Mouse (Mus musculus) lung, embryonic 16.5 days (tissue): ENCODE data around the gene Ovch2. TPM values are rescaled to one million over a fixed set of nuclear protein-coding genes. Genes with fewer than 3 reads are reported as not detected.

ENCODE experiments used
- polyA plus RNA-seq: library from polyadenylated mRNA; unstranded; fragments of >200 nt; fragmentation: Nextera tagmentation; extraction: Ambion mirVana; gene quantifications from 2 replicates; pipeline ENCODE4 v1.2.1, GENCODE M21; 2015

The Ovch2 gene
- polyA plus RNA-seq, 1 experiment from 2014 or later, result not detected

Other genes starting within 250 kb of the Ovch2 start
- 15.6 and 16.6 TPM in 2 replicates for gene Olfml1, start 233.8 kb downstream of the Ovch2 start, polyA plus RNA-seq
- 9.2 and 9.7 TPM in 2 replicates for gene Ppfibp2, start 206.0 kb downstream of the Ovch2 start, polyA plus RNA-seq
- gene 5330417H12Rik, start 176.0 kb downstream of the Ovch2 start, polyA plus RNA-seq, result not detected in 2 replicates
- 0.08 and 0.28 TPM in 2 replicates for gene Cyb5r2, start 43.2 kb downstream of the Ovch2 start, polyA plus RNA-seq
- not detected in 2 replicates for gene Olfr467, start 11.1 kb upstream of the Ovch2 start, polyA plus RNA-seq
- gene Olfr469, start 24.3 kb upstream of the Ovch2 start, polyA plus RNA-seq, result not detected in 2 replicates
- not detected in 2 replicates for gene Olfr470, start 46.3 kb upstream of the Ovch2 start, polyA plus RNA-seq
- not detected in 2 replicates for gene Olfr472, start 96.7 kb upstream of the Ovch2 start, polyA plus RNA-seq
- gene Olfr473, start 129.2 kb upstream of the Ovch2 start, polyA plus RNA-seq, result not detected in 2 replicates
- gene Olfr474, start 153.4 kb upstream of the Ovch2 start, polyA plus RNA-seq, result not detected in 2 replicates
- gene Olfr476, start 163.6 kb upstream of the Ovch2 start, polyA plus RNA-seq, result not detected in 2 replicates
- not detected in 2 replicates for gene Olfr477, start 185.5 kb upstream of the Ovch2 start, polyA plus RNA-seq
- not detected in 2 replicates for gene Olfr478, start 232.8 kb upstream of the Ovch2 start, polyA plus RNA-seq
- not detected in 2 replicates for gene Olfr479, start 249.5 kb upstream of the Ovch2 start, polyA plus RNA-seq